Mouse (Mus musculus) neutrophil, adult 5-6 weeks (primary cell): Measurements from ENCODE around the gene Acta2. TPM values are rescaled to one million over a fixed set of nuclear protein-coding genes. Genes with fewer than 3 reads are reported as not detected.

Source experiments
- ATAC-seq: fragments of 151-379, 151-347 bp; 2 replicates; pipeline ENCODE4 v1.8.0; 2017; ENCODE audit warnings: mild to moderate bottlenecking, moderate TSS enrichment; ENCODE audit not compliant: insufficient number of reproducible peaks, poor library complexity, low FRiP score, severe bottlenecking; ENCODE audit errors: extremely low read depth
- total RNA-seq: library from RNA; stranded (forward); fragments of 200-1000 nt; gene quantifications from 2 replicates; pipeline ENCODE4 v1.2.3, GENCODE M21; 2017

The Acta2 gene
- total RNA-seq, 1 experiment from 2014 or later, result 17.7 TPM

DNA sequence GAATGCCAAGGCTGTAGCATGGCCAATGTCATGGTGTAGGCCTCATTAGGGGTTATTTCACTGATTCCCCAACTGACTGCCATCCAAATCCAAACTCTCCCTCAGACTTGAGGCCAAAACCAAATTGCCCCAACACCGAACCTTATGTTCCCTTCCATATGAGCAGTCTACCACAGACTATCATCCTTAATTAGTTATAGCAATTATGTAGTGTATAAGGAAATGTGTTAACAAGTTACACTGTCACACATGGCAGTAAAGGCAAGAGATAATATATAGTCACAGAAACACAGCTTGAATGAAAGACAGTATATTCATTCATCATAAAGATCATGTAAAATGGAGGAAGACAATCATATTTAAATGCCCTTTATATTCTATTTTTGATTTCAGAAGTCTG is 17.7 kb upstream of the Acta2 start:
- no peak for ATAC-seq

DNA sequence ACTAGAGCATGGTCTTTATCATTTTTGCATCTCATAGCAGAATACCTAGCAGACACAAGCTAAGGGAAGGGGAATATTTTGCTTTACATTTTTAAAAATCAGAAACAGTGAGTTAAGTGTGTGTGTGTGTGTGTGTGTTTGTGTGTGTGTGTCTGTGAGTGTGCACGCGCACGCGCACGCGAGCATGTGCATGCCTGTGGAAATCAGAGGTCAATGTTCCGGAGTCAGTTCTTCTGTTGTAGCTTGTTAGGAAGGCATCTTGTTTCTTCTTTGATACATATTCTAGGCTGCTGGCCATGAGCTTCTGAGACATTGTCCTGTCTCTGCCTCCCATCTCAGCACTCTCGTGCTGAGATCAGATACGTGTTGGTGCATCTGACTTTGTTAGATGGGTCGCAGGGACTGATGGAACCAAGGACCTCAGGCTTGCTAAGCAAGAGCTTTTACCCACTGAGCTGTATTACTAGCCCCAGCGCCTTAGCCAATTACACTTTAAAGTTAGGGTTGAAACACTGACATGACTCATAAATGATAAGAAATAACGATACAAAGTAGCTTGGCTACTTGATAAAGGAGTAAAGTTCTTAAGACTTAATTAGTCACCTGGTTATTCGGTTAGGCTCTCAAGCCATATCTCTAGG is 15.6 kb upstream of the Acta2 start:
- no peak for ATAC-seq

GRCm38 (mm10) chr19:34270106-34270726 is 14.8 kb upstream of the Acta2 start:
- ATAC-seq, result peak; percentile 87

GRCm38 (mm10) chr19:34268991-34269390 is 13.6 kb upstream of the Acta2 start:
- ATAC-seq, result no peak

DNA sequence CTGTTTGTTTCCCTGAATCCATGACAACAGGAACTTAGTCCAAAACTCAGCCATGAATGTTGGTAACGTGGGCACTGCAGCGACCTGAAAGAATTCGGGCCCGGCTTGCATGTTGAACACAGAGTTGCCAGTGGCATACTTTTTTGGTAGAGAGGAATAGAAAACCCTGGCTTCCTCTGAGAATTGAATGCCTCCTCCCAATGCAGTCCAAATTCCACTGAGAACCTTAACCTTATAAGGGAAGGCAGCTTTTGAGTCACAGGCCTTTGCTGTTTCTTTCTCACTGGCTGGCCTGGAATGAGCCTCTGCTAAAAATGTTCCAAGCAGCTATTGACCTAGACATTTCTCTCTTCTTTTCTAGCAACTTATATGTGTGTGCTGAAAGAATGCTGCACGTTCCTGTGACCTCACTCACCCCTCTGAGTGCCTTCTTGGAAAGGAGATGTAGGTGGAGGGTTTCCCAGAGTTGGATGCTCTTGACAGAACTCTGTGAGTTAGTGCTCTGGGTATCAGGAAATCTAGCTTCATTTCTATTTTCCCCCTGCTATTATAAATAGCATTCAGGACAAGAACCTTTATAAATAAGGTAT is 10.3 kb upstream of the Acta2 start:
- ATAC-seq, result no peak

DNA sequence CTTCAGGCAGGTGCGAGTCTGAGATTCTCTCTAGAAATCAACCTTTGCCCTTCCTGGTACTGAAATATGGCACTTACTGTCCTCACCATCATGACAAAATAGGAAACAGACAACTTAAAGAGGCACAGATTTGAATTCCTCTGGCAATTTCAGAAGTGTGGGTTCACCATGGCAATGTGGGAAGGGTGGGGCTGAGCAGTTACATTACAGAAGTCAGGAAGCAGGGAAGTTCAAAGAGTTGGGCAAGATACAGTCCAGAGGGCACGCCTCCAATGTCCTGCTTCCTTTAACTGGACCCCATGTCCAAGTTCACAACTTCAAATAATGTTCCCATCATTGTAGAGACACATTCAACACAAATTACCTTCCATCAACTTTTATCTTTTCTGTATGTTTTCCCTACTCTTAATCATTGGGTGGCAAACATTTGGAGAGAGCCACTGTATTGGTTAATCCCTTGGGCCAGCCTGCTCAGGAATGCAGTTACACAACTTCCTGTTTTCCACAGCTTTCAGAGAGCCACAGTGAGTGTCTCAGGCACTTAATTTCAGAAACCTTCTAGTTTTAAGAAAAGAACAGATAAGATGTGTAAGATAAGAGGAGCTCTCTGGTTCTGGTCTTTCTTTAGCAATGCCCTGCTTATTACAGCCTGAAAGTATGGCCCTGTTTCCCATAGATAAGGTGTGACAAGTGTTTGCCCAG is 7.0 kb upstream of the Acta2 start:
- ATAC-seq, result no peak

DNA sequence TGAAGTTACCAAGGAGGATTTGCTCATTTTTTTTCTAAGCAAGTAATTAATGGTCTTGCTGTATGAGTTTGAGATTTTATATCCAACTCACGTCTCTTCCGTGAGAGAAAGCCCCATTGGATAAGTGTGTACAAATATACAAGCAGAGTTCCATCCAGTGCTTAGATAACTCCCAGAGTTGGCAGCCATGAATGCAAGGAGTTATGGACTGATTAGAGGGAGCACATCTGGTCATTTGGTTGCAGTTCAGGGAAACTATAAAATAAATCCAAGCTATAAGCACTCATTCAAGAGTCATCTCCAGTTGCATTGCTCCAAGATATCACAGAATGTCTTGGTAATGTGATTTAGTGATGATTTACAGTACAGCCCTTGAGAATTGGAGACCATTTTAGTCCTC is 1.5 kb upstream of the Acta2 start:
- no peak for ATAC-seq

DNA sequence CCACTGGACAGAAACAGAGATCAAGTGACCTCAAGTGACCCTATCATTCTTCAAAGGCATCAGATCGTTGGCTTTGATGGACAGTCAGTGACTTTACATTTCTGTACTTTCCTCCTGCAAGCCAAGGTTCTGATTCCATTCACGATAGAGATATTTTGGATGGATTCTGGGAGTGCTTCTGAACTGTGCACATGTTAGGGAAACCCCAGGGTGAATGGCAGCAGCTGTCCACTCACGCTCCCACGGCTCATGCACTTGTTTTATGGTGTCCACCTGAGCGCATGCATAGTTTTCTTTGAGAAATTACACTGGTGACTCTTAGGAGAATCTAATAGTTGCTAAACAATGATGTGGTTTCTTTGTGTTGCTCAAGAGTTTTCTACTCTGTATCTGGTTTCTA is 759 bp upstream of the Acta2 start:
- ATAC-seq, result no peak

- peak; percentile 90 for ATAC-seq
These were observed 1.1 kb downstream of the Acta2 start for GRCm38 (mm10) chr19:34254101-34254879.

DNA sequence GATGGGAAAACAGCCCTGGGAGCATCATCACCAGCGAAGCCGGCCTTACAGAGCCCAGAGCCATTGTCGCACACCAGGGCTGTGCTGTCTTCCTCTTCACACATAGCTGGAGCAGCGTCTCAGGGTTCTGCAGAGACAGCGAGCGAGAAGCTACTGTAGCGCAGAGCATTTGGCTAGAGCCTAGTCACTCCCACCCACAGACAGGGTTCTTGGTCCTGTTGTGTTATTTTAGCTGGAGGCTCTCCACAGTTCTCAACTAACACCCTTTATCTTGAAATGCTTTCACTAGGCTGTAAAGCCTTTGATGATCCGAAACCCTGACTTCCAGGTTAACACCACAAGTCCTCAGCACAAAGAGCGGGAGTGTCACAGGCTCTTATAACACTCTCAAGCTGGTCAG is 2.9 kb downstream of the Acta2 start:
- no peak for ATAC-seq

DNA sequence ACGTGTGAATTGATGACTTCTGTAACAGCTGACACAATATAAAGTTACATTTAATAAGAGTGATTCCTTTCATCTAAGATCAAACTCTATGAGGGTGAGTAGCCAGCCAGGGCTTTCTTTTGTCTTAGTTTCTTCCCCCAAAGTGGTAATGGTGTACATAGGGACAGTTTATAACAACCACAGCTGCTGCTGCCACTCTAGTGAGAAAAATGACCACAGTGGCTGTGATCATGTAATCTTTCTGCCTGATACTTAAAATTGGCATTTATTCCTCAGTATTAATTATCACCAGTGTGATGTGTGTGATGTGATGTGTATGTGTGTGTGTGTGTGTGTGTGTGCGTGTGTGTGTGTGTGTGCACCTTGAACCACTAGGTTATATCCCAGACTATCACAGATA is 3.5 kb downstream of the Acta2 start:
- no peak for ATAC-seq

DNA sequence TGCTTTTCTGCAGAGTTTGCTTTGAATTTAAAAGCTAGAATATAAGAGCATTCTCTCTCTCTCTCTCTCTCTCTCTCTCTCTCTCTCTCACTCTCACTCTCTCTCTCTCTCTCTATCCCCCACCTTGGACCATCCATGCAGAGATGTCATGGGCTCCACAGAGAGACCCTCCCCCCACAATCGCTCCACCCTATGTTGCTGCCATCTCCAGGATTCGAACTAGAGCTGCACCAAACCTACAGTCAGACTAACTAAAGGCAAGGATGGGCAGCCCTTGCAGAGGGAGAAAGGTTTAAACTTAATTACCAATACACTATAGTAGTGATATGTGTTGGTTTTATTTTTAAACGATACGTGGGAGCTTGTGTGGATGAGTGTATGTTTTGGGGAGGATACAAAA is 4.8 kb downstream of the Acta2 start:
- no peak for ATAC-seq

- peak; percentile 95 for ATAC-seq
These were observed 6.8 kb downstream of the Acta2 start for GRCm38 (mm10) chr19:34248558-34248957.

DNA sequence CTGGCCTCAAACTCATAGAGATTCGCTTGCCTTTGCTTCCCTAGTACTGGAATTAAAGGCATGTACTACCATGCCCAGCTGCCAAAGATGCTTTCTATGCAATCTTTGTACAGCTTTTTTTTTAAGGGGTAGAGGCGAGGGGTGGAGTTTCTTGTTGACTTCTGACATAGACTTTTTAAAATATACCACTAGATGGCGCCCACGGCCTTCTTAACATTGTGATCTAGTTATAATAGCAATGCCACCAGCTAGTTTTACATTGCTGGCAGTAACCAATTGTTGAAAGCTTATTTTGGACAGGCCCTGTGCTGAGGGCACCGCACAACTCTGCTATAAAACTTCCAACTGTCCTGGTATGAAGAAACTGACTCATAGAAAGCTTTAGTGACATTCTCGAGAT is 11.3 kb downstream of the Acta2 start:
- peak; percentile 69 for ATAC-seq

DNA sequence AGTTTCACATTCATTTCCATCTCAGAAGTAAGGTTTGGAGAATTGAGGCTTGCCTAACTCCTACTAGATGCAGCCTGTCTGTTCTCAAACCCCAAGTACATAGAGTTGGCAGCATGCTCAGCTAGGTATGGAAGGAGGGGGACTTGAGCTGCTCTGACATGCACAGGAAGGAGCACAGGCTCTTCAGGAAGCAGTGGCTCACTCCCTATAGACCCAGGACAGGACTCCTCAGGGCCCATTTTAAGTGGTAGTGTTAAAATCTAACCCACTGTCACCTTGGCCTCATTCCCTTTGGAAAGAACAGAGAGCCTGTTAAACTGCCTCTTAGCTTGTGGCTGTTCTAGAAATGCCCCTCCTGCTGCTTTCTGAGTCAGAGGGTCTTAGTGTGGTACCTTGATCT is 12.5 kb downstream of the Acta2 start:
- no peak for ATAC-seq

- peak; percentile 61; the same call in 1 of the 2 replicates for ATAC-seq
These were observed 14.0 kb downstream of the Acta2 start for GRCm38 (mm10) chr19:34241247-34241915.

GRCm38 (mm10) chr19:34240273-34241039 is 14.9 kb downstream of the Acta2 start:
- ATAC-seq, result no peak

DNA sequence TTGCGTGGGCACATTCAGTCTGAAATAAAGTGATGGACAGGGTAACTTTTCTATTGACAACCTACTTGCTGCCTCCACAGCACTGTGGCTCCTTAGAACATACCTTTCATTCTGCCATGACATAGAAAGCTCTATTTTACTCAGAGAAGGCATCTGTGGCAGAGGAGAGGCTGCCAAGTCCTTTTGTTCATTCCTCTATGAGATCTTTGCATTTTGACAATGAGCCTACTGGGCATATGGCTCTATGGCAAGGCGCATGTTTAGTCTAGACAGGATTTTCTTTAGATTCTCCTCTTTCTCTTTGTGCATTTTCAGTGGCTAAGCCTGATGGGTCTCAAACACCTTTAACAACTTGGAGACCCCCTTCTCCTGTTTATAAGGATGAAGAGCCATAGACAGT is 17.6 kb downstream of the Acta2 start:
- ATAC-seq, result no peak
